Mouse (Mus musculus): ENCODE measurements around the gene E130308A19Rik. TPM values are rescaled to one million over a fixed set of nuclear protein-coding genes. Genes with fewer than 3 reads are reported as not detected.

E130308A19Rik gene
- polyA plus RNA-seq, 1 experiment from 2014 or later: 66.4 TPM

GRCm38 (mm10) chr4:59642657-59643056, 16.6 kb downstream of the E130308A19Rik start:
- no peak overlapping the region for H3K4me3 ChIP-seq
- whole genome bisulfite sequencing: 83% methylated on average over 2 of the region's 2 CpGs
- H3K4me2 ChIP-seq (replicated peaks): no peak overlapping the region
- ATAC-seq (ENCODE audit: low FRiP score, low read depth): no peak
- H3K9me3 ChIP-seq: no peaks in the 10 kb centered on the region
- H3K4me1 ChIP-seq: 0 out of 2 replicates have a peak, but pooled peaks cover 18% of the 10 kb centered on the region
- no peaks in the 10 kb centered on the region for H3K27me3 ChIP-seq (replicated peaks)
- no peaks in the 10 kb centered on the region for H3K36me3 ChIP-seq
- no peak overlapping the region for H3K27ac ChIP-seq
- H3K9ac ChIP-seq: no peak overlapping the region

GRCm38 (mm10) chr4:59644431-59644830, 18.4 kb downstream of the E130308A19Rik start:
- H3K4me1 ChIP-seq: 0 out of 2 replicates have a peak, but pooled peaks cover 14% of the 10 kb centered on the region
- WGBS: 95% methylated on average over 3 of the region's 3 CpGs
- no peaks in the 10 kb centered on the region for H3K36me3 ChIP-seq
- no peak overlapping the region for H3K9ac ChIP-seq
- H3K27me3 ChIP-seq (replicated peaks): no peaks in the 10 kb centered on the region
- H3K4me3 ChIP-seq: no peak overlapping the region
- H3K27ac ChIP-seq: no peak overlapping the region
- H3K4me2 ChIP-seq (replicated peaks): no peak overlapping the region
- H3K9me3 ChIP-seq: no peaks in the 10 kb centered on the region
- ATAC-seq (ENCODE audit: low FRiP score, low read depth): no peak

DNA sequence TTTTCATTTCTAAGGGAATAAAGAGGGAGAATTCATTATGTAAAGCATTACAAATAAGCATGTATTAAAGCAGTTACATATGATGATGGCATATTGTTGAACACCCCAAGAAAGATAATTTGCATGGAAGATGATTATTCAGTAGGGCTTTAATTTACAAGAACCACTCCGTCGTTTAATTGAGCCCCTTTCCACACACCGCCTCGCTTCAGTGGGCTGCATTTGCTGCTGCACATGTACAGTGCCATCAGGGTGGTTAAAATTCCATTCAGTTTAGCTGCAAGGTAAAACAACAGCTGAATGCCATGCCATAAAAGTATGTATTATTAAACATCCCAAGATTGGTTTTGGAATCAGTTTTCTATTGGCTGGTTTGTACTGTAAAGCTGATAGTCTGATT, 19.0 kb downstream of the E130308A19Rik start:
- Histone ChIP-seq H3K27ac (no peak overlapping the region), H3K4me3 (no peak overlapping the region), H3K4me1 (0 out of 2 replicates have a peak, but pooled peaks cover 14% of the 10 kb centered on the region), H3K36me3 (no peaks in the 10 kb centered on the region), H3K4me2 (replicated peaks) (no peak overlapping the region), H3K27me3 (replicated peaks) (no peaks in the 10 kb centered on the region), H3K9ac (no peak overlapping the region), H3K9me3 (no peaks in the 10 kb centered on the region)
- ATAC-seq (ENCODE audit: low FRiP score, low read depth): peak; percentile 68; the same call in 1 of the 2 replicates
- 68% methylated on average over 4 of the region's 4 CpGs for WGBS

- 100% methylated on average over 2 of the region's 2 CpGs for WGBS
- H3K4me3 ChIP-seq: no peak overlapping the region
- H3K27ac ChIP-seq: no peak overlapping the region
- H3K9me3 ChIP-seq: no peaks in the 10 kb centered on the region
- H3K9ac ChIP-seq: no peak overlapping the region
- H3K4me1 ChIP-seq: 0 out of 2 replicates have a peak, but pooled peaks cover 14% of the 10 kb centered on the region
- no peaks in the 10 kb centered on the region for H3K36me3 ChIP-seq
- no peak for ATAC-seq (ENCODE audit: low FRiP score, low read depth)
- no peak overlapping the region for H3K4me2 ChIP-seq (replicated peaks)
- H3K27me3 ChIP-seq (replicated peaks): no peaks in the 10 kb centered on the region
Measured at GRCm38 (mm10) chr4:59645610-59646009, 19.6 kb downstream of the E130308A19Rik start.

GRCm38 (mm10) chr4:59646020-59646696, 20.1 kb downstream of the E130308A19Rik start:
- no peak overlapping the region for H3K4me2 ChIP-seq (replicated peaks)
- H3K4me1 ChIP-seq: 0 out of 2 replicates have a peak, but pooled peaks cover 14% of the 10 kb centered on the region
- H3K9me3 ChIP-seq: no peaks in the 10 kb centered on the region
- H3K4me3 ChIP-seq: no peak overlapping the region
- 94% methylated on average over 10 of the region's 10 CpGs for WGBS
- no peaks in the 10 kb centered on the region for H3K27me3 ChIP-seq (replicated peaks)
- no peaks in the 10 kb centered on the region for H3K36me3 ChIP-seq
- no peak for ATAC-seq (ENCODE audit: low FRiP score, low read depth)
- no peak overlapping the region for H3K9ac ChIP-seq
- H3K27ac ChIP-seq: no peak overlapping the region

- Histone ChIP-seq H3K4me3 (no peak overlapping the region), H3K4me2 (replicated peaks) (no peak overlapping the region), H3K27ac (no peak overlapping the region), H3K27me3 (replicated peaks) (no peaks in the 10 kb centered on the region), H3K4me1 (0 out of 2 replicates have a peak, but pooled peaks cover 4% of the 10 kb centered on the region), H3K36me3 (no peaks in the 10 kb centered on the region), H3K9ac (no peak overlapping the region), H3K9me3 (no peaks in the 10 kb centered on the region)
- 92% methylated on average over 5 of the region's 5 CpGs for WGBS
- no peak for ATAC-seq (ENCODE audit: low FRiP score, low read depth)
Measured at GRCm38 (mm10) chr4:59649119-59649518, 23.1 kb downstream of the E130308A19Rik start.

GRCm38 (mm10) chr4:59652166-59652681, 26.2 kb downstream of the E130308A19Rik start:
- no peak overlapping the region for H3K4me3 ChIP-seq
- no peak overlapping the region for H3K9ac ChIP-seq
- H3K27me3 ChIP-seq (replicated peaks): no peaks in the 10 kb centered on the region
- H3K27ac ChIP-seq: no peak overlapping the region
- H3K9me3 ChIP-seq: no peaks in the 10 kb centered on the region
- no peak overlapping the region for H3K4me2 ChIP-seq (replicated peaks)
- 90% methylated on average over 1 of the region's 1 CpGs for WGBS
- no peaks in the 10 kb centered on the region for H3K4me1 ChIP-seq
- H3K36me3 ChIP-seq: no peaks in the 10 kb centered on the region
- ATAC-seq (ENCODE audit: low FRiP score, low read depth): no peak

DNA sequence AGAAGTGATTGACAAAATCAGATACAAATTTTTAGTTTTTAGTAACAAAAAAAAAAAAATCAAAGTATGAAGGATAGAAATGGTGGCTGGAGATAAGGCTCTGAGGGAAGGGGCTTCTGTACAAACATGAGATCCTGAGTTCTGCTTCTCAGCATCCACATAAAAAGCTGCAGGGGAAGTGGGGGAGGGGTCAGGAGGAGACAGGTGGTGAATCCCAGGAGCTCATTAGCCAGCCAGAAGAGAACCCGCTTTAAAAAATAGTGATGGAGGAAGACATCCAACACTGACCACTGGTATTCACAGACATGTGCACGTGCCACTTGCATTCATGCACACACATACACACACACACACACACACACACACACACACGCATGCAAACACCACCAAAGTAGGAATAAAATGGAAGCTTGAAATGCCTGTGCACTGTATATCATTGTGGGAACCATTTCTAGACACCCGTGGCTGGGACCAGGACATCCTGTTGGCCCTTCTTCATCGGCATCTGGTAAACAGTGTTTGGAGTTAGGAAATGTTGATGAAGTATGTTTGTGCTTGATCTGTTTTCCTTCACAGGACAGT, 30.1 kb downstream of the E130308A19Rik start:
- Histone ChIP-seq H3K4me1 (no peaks in the 10 kb centered on the region), H3K27ac (no peak overlapping the region), H3K9me3 (no peaks in the 10 kb centered on the region), H3K4me2 (replicated peaks) (no peak overlapping the region), H3K4me3 (no peak overlapping the region), H3K9ac (no peak overlapping the region), H3K36me3 (no peaks in the 10 kb centered on the region; the same call in 1 of the 2 replicates), H3K27me3 (replicated peaks) (no peaks in the 10 kb centered on the region)
- WGBS: 72% methylated on average over 5 of the region's 5 CpGs
- no peak for ATAC-seq (ENCODE audit: low FRiP score, low read depth)

DNA sequence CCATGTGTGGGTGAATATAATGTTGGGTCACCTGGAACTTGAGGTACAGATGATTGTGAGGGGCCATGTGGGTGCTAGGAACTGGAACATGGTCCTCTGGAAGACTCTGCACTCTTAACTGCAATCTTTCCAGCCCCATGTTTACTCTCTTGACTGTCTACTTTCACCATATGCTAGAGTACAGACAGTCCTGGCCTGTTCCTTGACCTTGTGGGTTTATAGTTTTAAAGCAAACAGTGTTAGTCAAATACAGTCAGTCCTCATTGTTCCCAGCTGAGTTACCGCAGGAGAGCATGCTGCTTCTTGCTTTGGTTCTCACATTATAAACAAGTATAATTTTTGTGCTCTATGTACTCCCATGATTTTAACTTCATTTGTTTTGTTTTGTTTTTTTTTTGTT, 36.2 kb downstream of the E130308A19Rik start:
- Histone ChIP-seq H3K27ac (no peak overlapping the region), H3K9me3 (no peaks in the 10 kb centered on the region), H3K4me1 (no peaks in the 10 kb centered on the region; the same call in 1 of the 2 replicates), H3K36me3 (no peaks in the 10 kb centered on the region; the same call in 1 of the 2 replicates), H3K4me2 (replicated peaks) (no peak overlapping the region), H3K4me3 (no peak overlapping the region), H3K9ac (no peak overlapping the region), H3K27me3 (replicated peaks) (no peaks in the 10 kb centered on the region)
- 92% methylated on average over 1 of the region's 1 CpGs for WGBS
- ATAC-seq (ENCODE audit: low FRiP score, low read depth): no peak

- no peak overlapping the region for H3K4me3 ChIP-seq
- no peaks in the 10 kb centered on the region; the same call in 1 of the 2 replicates for H3K36me3 ChIP-seq
- no peaks in the 10 kb centered on the region for H3K9me3 ChIP-seq
- no peak overlapping the region for H3K4me2 ChIP-seq (replicated peaks)
- 93% methylated on average over 6 of the region's 6 CpGs for WGBS
- H3K4me1 ChIP-seq: no peaks in the 10 kb centered on the region; the same call in 1 of the 2 replicates
- H3K27me3 ChIP-seq (replicated peaks): no peaks in the 10 kb centered on the region
- H3K27ac ChIP-seq: no peak overlapping the region
- H3K9ac ChIP-seq: no peak overlapping the region
- no peak for ATAC-seq (ENCODE audit: low FRiP score, low read depth)
Measured at GRCm38 (mm10) chr4:59663451-59663850, 37.4 kb downstream of the E130308A19Rik start.

DNA sequence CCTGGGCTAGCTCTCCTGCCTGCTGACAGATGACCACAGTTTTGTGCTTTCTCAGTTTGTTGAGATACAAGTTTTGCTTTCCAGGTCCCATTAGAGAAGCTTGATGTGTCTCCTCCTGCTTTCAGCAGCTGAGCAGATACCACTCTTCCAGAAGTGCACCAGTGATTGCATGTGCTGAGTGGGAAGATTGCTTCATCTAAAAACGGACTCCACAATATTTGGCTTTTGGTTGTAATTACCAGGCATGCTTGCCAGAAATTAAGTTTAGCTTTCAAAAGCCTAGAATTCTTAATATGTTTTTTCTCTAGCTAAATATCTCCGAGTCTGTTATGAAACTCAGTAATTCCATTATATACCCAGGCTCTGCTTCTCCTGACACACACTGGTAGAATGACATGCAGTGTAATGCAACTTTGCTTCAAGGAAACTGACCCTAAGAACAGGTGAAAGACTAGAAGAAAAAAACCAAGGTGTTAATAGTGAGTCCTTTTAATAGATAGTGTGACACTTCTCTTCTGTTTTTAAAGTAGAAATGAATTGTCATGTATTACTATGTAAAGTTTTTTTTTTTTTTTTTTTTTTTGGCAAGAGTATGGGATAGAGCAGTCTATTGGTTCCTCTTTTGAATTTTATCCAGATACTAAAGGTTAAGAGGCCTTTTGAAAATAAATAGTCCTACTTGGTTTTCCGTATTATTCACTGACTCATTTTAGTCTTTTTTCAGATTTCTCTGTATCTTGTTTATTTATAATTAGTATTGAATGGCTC, 40.7 kb downstream of the E130308A19Rik start:
- no peak overlapping the region for H3K4me2 ChIP-seq (replicated peaks)
- H3K9ac ChIP-seq: no peak overlapping the region
- no peaks in the 10 kb centered on the region for H3K36me3 ChIP-seq
- H3K27me3 ChIP-seq (replicated peaks): no peaks in the 10 kb centered on the region
- H3K9me3 ChIP-seq: no peaks in the 10 kb centered on the region
- ATAC-seq (ENCODE audit: low FRiP score, low read depth): no peak
- no peak overlapping the region for H3K4me3 ChIP-seq
- no peak overlapping the region for H3K27ac ChIP-seq
- no peaks in the 10 kb centered on the region; the same call in 1 of the 2 replicates for H3K4me1 ChIP-seq
- 90% methylated on average over 3 of the region's 3 CpGs for WGBS

DNA sequence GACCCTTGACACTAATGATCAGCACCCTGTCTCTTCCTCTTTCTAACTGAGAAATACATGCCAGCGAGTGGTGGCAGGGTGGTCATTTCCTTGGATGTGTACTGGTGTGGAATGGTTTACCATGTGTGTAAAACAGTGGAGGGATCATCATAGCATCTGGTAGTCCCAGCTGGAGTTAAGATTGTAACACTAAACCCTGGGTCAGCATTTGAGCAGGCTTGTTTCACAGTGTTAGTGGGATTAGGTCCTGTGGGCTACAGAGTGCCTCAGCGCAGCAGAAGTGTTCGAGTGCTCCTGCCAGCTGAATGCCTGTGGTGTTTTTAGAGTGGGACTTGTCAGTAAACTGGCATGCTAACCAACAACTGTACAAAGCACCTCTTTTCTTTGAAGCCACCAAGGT, 42.0 kb downstream of the E130308A19Rik start:
- Histone ChIP-seq H3K27me3 (replicated peaks) (no peaks in the 10 kb centered on the region), H3K36me3 (no peaks in the 10 kb centered on the region), H3K9me3 (no peaks in the 10 kb centered on the region), H3K4me1 (no peaks in the 10 kb centered on the region; the same call in 1 of the 2 replicates), H3K27ac (no peak overlapping the region), H3K9ac (no peak overlapping the region), H3K4me3 (no peak overlapping the region), H3K4me2 (replicated peaks) (no peak overlapping the region)
- ATAC-seq (ENCODE audit: low FRiP score, low read depth): no peak
- 59% methylated on average over 3 of the region's 3 CpGs for WGBS
